Comparison of ENCODE assay signal across 21 mouse cellular contexts in genomic region chr1:153268806-153269309, GRCm38 (mm10).
DNase-seq lines count a peak whose midpoint lies in the region; ATAC-seq and TF ChIP-seq lines count a peak whose summit lies in the region.
"Had no signal": no experiment of that assay in that cellular context is flagged by ENCODE, and none has a peak within 500 bp of the region (broad histone marks: within the 10 kb centered on the region; RNA-seq: fewer than 3 reads in every experiment).

No protein-coding gene starts in this region.

- no peak overlapping the region for H3K4me3 ChIP-seq in heart, embryonic 13.5 days
- no peak overlapping the region for H3K4me3 ChIP-seq in heart, adult 2 months
- H3K4me3 ChIP-seq in liver, embryonic 16.5 days (ENCODE audit: low read depth, low read length): no peak overlapping the region
- no peak overlapping the region for H3K4me3 ChIP-seq in liver, embryonic 12.5 days
- peak overlapping the region; percentile 45 for H3K4me3 ChIP-seq in E14TG2a.4 (replicated peaks; ENCODE audit: low read length)
- H3K4me3 ChIP-seq in stomach, embryonic 15.5 days (replicated peaks): no peak overlapping the region
- H3K4me3 ChIP-seq: embryonic facial prominence, embryonic 15.5 days; hindbrain, embryonic 12.5 days; limb, embryonic 13.5 days had no signal

- no peak for TF ChIP-seq EP300 in heart, adult 2 months (IDR thresholded peaks at IDR 0.05; ENCODE audit: insufficient read depth, low read depth, low read length)

- no peak for DNase-seq in heart, adult 2 months
- no peak for DNase-seq in adipocyte (ENCODE audit: low spot score)
- DNase-seq: adrenal gland, postnatal 36 days; B cell, adult 2 months; cerebellum, adult 9-11 months; gastrocnemius, postnatal 10 days; kidney, adult 11 months; layer of hippocampus, adult 9-11 months; lung, postnatal 36 days; midbrain, embryonic 14.5 days had no signal

- no peak overlapping the region for H3K4me2 ChIP-seq in heart, embryonic 13.5 days
- no peak overlapping the region for H3K4me2 ChIP-seq in liver, embryonic 16.5 days (ENCODE audit: low read depth, low read length)
- H3K4me2 ChIP-seq in liver, embryonic 12.5 days: no peak overlapping the region
- no peak overlapping the region for H3K4me2 ChIP-seq in stomach, embryonic 15.5 days
- H3K4me2 ChIP-seq: embryonic facial prominence, embryonic 15.5 days; hindbrain, embryonic 12.5 days; limb, embryonic 13.5 days had no signal

- H3K27ac ChIP-seq in heart, embryonic 13.5 days (replicated peaks): peak overlapping the region; percentile 78
- H3K27ac ChIP-seq in heart, adult 2 months: no peak overlapping the region
- H3K27ac ChIP-seq in liver, embryonic 16.5 days (ENCODE audit: low read length): peak overlapping the region; percentile 70
- no peak overlapping the region for H3K27ac ChIP-seq in liver, embryonic 12.5 days
- peak overlapping the region; percentile 51; the same call in 1 of the 2 replicates for H3K27ac ChIP-seq in stomach, embryonic 15.5 days
- H3K27ac ChIP-seq: embryonic facial prominence, embryonic 15.5 days; hindbrain, embryonic 12.5 days; kidney, postnatal 0 days; limb, embryonic 13.5 days; liver, embryonic 14.5 days had no signal

- no peaks in the 10 kb centered on the region for H3K9me3 ChIP-seq in heart, embryonic 13.5 days
- H3K9me3 ChIP-seq in liver, embryonic 16.5 days (replicated peaks; ENCODE audit: control insufficient read depth, low read length): no peaks in the 10 kb centered on the region
- H3K9me3 ChIP-seq in liver, embryonic 12.5 days (replicated peaks): no peaks in the 10 kb centered on the region
- no peaks in the 10 kb centered on the region for H3K9me3 ChIP-seq in E14TG2a.4 (ENCODE audit: low read length)
- H3K9me3 ChIP-seq in stomach, embryonic 15.5 days: no peaks in the 10 kb centered on the region
- H3K9me3 ChIP-seq: embryonic facial prominence, embryonic 15.5 days; hindbrain, embryonic 12.5 days; limb, embryonic 13.5 days had no signal

- no peak for TF ChIP-seq POLR2A in heart, adult 2 months (IDR thresholded peaks at IDR 0.05; ENCODE audit: insufficient read depth, low read depth, low read length)

- WGBS in heart, embryonic 13.5 days: 58% methylated on average over 6 of the region's 6 CpGs
- 76% methylated on average over 6 of the region's 6 CpGs for WGBS in heart, adult 2 months
- WGBS in liver, embryonic 16.5 days (ENCODE audit: insufficient replicate concordance): 58% methylated on average over 6 of the region's 6 CpGs
- 72% methylated on average over 6 of the region's 6 CpGs for WGBS in liver, embryonic 12.5 days (ENCODE audit: insufficient replicate concordance)
- 71% methylated on average over 6 of the region's 6 CpGs for WGBS in stomach, embryonic 15.5 days

- no peaks in the 10 kb centered on the region for H3K27me3 ChIP-seq in heart, embryonic 13.5 days (replicated peaks)
- H3K27me3 ChIP-seq in heart, adult 2 months (ENCODE audit: control insufficient read depth, insufficient read depth, low read length): no peaks in the 10 kb centered on the region
- H3K27me3 ChIP-seq in liver, embryonic 16.5 days (ENCODE audit: control insufficient read depth, insufficient read depth, low read depth, low read length): no peaks in the 10 kb centered on the region
- H3K27me3 ChIP-seq in liver, embryonic 12.5 days (replicated peaks): no peaks in the 10 kb centered on the region
- H3K27me3 ChIP-seq in E14TG2a.4 (ENCODE audit: insufficient read depth, low read length): no peaks in the 10 kb centered on the region
- no peaks in the 10 kb centered on the region for H3K27me3 ChIP-seq in stomach, embryonic 15.5 days (replicated peaks)
- H3K27me3 ChIP-seq: embryonic facial prominence, embryonic 15.5 days; hindbrain, embryonic 12.5 days; limb, embryonic 13.5 days had no signal

- peak overlapping the region; percentile 60 for H3K9ac ChIP-seq in heart, embryonic 13.5 days
- H3K9ac ChIP-seq in heart, adult 2 months (ENCODE audit: low read depth, low read length): no peak overlapping the region
- H3K9ac ChIP-seq in liver, embryonic 16.5 days (ENCODE audit: low read depth, low read length): no peak overlapping the region
- H3K9ac ChIP-seq in liver, embryonic 12.5 days: no peak overlapping the region
- H3K9ac ChIP-seq in stomach, embryonic 15.5 days: no peak overlapping the region
- H3K9ac ChIP-seq: embryonic facial prominence, embryonic 15.5 days; hindbrain, embryonic 12.5 days; limb, embryonic 13.5 days; liver, embryonic 14.5 days had no signal

- TF ChIP-seq CTCF in heart, adult 2 months (IDR thresholded peaks at IDR 0.05): no peak
- TF ChIP-seq CTCF in E14TG2a.4 (conservative IDR thresholded peaks at IDR 0.05; ENCODE audit: low read length): no peak

- H3K4me1 ChIP-seq in heart, embryonic 13.5 days: peaks cover 96% of the 10 kb centered on the region
- H3K4me1 ChIP-seq in heart, adult 2 months (ENCODE audit: control insufficient read depth, insufficient read depth, low read length): peaks cover 26% of the 10 kb centered on the region
- peaks cover 16% of the 10 kb centered on the region for H3K4me1 ChIP-seq in liver, embryonic 16.5 days (ENCODE audit: control insufficient read depth, low read depth, low read length)
- peaks cover 54% of the 10 kb centered on the region for H3K4me1 ChIP-seq in liver, embryonic 12.5 days
- H3K4me1 ChIP-seq in E14TG2a.4 (replicated peaks; ENCODE audit: low read depth, low read length): peaks cover 77% of the 10 kb centered on the region
- peaks cover 47% of the 10 kb centered on the region for H3K4me1 ChIP-seq in stomach, embryonic 15.5 days

- intact Hi-C loops in heart, adult 2 months (cut with DNase I): loop anchor here (5.0 kb wide), 1 partner anchor 48 kb away; no protein-coding TSS in a partner anchor

- no peak for ATAC-seq in heart, embryonic 13.5 days (ENCODE audit: extremely low read depth, insufficient number of reproducible peaks, low FRiP score, low TSS enrichment)
- ATAC-seq in liver, embryonic 16.5 days (ENCODE audit: low read depth): no peak
- no peak for ATAC-seq in liver, embryonic 12.5 days
- no peak for ATAC-seq in stomach, embryonic 15.5 days (ENCODE audit: insufficient read depth, low FRiP score, low read depth)
- ATAC-seq: forebrain, embryonic 14.5 days had no signal

- H3K79me2 ChIP-seq in heart, adult 2 months (replicated peaks; ENCODE audit: control insufficient read depth, insufficient read depth, low read length): peaks cover 22% of the 10 kb centered on the region

- no peaks in the 10 kb centered on the region for H3K36me3 ChIP-seq in heart, embryonic 13.5 days
- H3K36me3 ChIP-seq in heart, adult 2 months (ENCODE audit: control insufficient read depth, insufficient read depth, low read length): peaks cover 13% of the 10 kb centered on the region
- no peaks in the 10 kb centered on the region for H3K36me3 ChIP-seq in liver, embryonic 16.5 days (ENCODE audit: control insufficient read depth, insufficient read depth)
- H3K36me3 ChIP-seq in liver, embryonic 12.5 days: no peaks in the 10 kb centered on the region
- H3K36me3 ChIP-seq in E14TG2a.4 (ENCODE audit: insufficient read depth, low read length): peaks cover 7% of the 10 kb centered on the region; the same call in 1 of the 2 replicates
- no peaks in the 10 kb centered on the region for H3K36me3 ChIP-seq in stomach, embryonic 15.5 days
- H3K36me3 ChIP-seq: embryonic facial prominence, embryonic 15.5 days; hindbrain, embryonic 12.5 days; limb, embryonic 13.5 days had no signal

Comparison
In these comparisons a context has a peak if more than half of its experiments do, and no peak if none do; other contexts are left out.
1. H3K27ac ChIP-seq: peak in heart, embryonic 13.5 days (single experiment), liver, embryonic 16.5 days (single experiment) and stomach, embryonic 15.5 days (single experiment); none in heart, adult 2 months (single experiment) and liver, embryonic 12.5 days (single experiment).